Mouse (Mus musculus): ENCODE measurements around the gene Dab1.

The Dab1 gene

DNA sequence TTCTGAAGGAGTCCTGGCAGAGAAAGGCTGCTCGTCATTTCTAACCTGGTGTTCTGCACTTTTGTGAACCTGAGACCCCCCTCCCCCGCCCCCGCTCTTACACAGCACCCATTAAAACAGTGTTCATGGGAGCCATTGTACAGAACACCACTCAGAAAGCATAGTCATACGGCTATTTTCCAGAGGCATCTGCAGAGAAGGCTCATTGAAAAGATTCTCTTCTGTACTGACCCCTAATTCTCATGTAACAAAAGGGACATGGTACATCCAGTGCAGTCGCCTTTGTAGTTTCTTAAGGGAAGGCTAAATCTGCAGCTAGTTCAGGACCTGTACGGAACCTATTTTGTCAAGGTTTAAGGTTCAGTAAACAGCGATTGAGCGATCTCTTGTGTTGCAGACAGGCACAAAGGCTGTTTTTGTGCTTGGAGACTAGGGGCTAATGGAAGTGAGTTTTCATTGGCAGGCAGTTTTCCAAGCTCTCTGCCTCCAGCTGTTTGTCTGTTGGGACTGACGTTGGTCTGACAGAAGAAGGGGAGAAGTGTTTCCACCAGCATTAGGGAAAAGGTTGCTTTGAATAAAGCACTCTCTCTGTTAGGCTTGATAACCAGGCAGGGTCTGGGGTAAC lies 780.1 kb downstream of the Dab1 start:
- peak; percentile 44 for DNase-seq

DNA sequence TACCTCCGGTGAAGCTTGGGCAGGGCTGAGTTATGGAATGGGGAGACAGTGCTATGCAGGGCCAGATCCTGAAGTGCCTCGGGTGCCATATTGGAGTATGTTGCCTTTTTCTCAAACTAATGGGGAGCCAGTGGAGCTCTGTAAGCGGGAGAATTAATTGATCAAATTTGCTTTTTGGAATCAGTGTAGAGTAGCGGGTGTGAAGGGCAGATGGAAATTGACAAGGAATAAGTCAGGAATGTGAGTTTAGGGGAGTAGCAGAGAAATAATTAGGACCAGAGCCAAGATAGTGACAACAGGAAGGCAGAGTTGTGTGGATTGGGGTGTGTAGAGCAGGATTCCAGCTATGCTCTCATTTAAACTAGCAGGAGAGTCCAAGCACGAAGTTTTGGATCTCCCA lies 784.9 kb downstream of the Dab1 start:
- DNase-seq: no peak

DNA sequence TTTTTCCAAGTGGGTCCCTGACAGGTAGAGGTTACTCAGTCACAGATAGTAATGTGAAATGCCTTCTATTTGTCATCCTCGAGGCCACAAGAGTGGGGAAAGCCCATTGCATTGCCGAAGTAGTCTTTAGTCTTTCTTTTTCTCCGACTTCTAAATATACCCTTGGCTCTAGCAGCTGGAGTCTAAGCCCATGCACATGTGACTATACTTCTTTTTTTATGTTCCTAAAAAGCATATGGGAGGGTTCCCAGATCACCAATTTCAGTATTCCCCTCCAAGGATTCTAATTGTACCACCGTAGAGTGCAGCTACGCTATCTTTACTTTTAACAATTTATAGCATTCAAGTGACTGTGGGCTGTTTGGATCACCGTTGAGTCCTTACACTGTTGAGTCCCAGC lies 791.8 kb downstream of the Dab1 start:
- no peak for DNase-seq

DNA sequence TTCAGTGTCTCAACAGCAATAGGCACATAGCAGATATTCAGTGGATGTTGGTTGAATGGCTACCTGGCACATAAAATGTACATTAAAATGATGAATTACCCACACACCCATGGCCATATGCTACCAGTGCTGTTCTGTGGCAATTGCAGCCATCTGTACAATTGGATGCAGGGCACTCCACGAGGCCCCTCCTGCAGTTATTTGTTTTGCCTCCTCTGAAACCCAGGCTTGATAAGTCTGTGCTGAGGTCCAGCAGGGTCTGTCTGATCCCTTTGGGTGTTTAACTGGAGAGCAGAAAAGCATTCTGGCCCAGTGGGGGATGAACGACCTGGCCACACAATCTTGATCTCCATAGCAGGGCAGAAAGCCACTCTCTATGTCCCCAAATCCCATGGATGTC lies 796.3 kb downstream of the Dab1 start:
- DNase-seq: no peak

DNA sequence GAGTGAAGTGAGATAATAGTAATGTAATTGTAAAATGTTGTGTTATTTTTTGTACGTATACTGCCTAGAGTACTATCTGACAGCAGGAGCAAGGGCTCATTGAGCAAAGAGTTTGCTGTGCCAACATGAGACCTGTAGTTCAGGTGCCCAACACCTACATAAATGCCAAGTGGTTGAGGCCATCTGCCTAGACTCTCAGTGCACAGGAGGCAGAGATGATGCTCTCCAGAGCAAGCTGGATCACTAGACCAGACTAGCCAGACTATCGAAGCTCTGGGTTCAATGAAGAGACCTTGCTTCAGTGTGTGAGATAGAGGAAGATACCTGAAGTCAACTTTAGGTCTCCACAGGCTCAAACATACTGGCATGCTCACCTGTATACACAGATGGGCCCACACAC lies 799.2 kb downstream of the Dab1 start:
- DNase-seq: no peak

DNA sequence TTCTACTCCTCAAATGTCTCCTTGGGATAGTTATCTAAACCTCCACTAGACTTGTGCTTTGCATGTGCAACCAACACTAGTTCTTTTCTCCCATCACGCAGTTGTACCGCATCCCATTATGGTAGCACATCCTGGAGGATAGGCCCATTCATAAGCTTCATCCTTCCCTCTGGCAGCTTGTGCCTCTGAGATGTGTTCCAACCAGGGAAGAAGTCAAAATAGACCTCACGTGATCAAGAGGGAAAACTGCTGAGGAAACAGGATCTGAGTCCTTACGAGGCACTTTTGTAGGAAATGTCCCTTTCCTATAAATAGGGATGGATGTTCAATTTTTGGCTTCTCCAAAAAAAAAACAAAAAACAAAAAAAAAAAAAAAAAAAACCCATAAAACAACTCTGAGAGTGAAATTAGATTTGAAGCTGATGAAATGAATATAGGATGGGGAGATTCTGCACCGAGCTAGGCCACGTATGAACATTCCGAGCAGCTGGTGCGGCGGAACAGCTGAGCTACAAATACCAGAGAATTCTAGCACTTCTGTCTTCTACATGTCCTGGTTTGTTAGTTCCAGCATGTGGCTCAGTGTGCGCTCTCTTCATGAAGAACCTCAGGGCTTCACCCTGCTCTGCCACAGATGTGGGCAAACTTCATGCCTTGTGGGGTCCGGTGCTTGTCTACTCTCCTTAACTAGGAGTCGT lies 802.0 kb downstream of the Dab1 start:
- DNase-seq: no peak

DNA sequence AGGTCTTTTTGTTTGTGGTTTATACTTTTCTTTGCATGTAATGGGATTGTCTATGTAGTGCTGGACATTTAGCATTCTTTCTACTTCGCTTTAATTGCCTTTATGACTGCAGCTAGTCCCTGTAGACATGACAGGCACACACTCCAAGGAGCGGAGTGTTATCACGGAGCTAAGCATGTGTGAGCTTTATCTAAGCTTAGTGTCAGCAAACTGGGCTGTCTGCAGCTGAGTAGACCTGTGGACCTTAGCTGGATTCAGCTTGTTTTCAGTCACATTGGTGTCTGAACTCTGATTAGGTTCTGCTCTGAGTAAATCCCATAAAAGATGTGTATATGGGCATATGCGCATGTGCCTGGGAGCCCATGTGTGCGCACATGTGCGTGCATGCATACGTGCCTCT lies 810.0 kb downstream of the Dab1 start:
- DNase-seq: no peak

DNA sequence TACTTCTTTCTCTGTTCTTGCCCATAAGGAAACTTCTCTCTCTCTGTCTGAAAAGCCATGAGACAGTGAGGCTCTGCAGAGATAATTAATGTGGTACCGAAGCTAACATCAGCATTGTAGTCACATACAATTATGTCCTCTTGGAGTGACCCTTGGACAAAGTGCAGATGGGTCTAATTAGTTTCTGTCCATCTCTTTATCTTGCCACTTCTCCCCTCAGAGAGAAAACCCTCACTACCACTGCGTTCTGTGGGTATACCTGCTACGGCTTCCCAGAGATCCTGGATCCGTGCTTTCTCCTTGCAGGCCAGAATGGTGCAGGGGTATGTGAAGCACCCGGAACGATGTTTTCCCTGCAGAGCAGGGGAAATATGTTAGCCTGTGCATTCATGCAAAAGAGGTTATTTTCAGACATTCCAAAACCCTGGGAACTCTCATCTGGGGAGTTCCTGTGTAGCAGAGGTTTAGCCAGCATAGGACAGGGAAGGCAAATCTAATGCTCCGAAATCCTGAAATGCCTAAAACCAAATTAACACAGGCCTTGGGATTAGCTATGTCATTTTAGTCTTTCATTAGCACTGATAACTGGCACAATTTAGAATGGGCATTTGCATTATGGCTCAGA lies 812.2 kb downstream of the Dab1 start:
- no peak for DNase-seq

DNA sequence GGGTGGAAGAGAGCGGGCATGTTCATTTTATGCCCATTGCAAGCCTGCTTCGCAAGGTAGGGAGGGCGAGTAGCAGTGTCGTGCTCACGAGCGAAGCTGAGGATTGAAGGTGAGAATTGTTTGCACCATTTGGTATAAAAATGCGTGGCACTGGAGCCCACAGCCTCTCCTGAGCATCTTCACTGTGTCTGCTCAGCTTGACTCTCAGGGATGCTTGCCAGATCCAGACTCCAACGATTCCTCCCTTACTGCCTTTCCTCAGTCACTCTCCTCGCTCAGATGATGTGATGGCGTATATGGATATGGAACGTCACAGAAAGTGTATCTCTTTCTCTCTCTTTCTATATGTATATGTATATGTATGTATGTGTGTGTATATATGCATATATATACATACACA lies 813.0 kb downstream of the Dab1 start:
- DNase-seq: no peak

DNA sequence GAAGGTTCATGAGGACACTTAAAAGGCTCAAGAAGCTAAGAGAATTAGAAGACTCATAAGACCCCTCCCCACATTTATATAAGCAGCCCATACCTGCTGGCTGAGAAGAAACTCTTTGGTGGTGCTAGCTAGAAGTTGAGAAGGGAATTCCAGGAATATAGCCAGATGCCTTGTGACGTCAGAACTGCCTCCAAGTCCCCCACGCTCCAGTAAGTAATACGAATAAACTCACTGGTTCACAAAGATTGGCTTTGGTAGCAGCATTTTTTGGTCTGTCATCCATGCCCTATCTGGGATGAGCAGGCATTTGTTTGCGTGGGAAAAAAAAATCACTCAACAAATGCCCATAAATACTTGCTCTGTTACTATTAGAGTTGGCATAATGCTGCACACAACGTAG lies 816.6 kb downstream of the Dab1 start:
- no peak for DNase-seq

DNA sequence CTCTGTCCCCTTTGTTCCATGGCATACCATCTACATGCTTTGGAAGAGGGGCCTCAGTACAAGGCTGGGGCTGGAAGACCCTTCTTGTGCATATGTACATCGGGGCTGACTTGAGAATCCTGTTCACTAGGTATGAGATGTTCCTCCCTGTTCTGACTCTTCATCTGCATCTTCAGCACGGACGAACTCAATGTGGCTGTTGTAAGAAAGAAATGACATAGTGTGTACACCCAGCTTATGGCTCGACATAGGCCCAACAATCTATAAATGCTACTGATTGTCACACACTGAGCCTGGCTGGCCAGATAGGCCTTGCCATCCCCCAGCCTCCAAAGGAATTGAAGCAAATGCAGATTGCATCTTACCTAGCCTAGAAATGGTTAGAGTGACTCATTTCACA lies 817.3 kb downstream of the Dab1 start:
- DNase-seq: no peak

DNA sequence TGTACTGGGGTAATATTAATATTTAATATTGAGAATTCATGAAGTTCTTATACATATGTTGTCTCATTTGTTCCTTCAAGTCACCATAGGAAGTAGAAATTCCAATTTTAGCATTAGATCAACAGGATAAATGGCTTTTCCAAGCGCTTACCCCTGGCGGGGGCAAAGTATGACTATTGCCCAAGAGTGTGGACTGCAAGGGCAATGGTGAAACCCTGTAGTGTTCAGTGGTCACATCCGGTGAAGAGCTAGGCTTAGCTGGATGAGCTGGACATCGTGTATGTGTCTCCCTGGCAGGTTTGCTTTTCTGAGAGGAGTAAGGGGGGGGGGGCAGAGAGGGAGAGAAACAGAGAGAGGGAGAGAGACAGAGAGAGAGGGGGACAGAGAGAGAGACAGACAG lies 819.6 kb downstream of the Dab1 start:
- no peak for DNase-seq

DNA sequence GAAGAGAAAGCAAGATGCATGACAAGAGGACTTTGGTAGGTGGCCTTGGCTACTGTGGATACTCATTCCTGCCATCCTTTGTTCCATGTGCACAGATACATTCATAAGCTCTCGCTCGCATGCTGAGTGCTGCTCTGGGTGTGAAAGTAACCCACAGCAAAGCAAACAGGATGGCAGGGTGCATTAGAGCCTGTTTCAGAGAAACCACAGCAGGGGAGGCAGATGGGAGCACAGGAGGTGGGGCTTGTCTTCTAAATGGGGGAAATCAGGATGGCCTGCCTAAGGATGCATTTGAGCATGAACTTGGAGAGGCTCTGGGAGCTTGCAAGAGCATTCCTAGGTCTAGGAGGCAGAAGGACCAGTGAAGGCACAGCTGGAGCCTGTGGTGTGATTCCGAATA lies 820.5 kb downstream of the Dab1 start:
- DNase-seq: no peak

DNA sequence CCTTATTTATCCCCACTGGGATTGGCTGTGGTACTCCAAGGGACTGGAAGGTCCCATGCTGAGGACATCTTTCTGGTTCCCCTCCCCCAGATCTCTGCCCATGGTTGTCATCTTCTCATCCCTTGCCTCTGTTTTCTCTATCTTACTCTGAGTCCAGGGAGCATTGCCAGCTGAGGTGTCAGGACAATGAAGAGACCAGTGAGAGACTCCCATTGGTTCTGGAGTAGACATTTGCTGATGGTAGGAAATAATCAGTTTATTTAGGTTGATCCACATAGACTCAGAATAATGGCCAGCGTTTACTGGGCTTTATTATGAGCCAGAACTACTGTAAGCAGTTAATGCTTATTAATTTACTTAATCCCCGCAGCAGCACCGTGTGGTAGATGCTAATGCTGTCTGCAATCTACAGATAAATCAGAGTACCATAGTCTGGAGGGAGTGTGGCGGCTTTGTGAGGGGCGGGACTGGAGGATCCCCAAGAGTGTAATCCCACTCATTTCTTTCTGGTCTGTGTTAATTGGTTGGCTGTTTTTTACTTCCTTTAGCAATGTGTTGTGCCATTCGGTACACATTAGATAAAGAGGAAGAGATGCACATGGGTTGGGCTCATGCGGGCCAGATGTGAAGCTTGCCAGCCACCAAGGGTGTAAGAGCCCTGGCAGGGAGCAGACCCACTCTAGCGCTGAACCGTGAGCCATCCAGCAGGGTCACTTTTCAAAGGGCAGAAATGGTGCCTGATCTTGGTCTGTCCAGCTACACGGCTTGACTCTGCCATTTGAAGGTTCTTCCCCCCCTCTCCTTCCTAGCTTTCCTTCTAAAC lies 824.0 kb downstream of the Dab1 start:
- no peak for DNase-seq

DNA sequence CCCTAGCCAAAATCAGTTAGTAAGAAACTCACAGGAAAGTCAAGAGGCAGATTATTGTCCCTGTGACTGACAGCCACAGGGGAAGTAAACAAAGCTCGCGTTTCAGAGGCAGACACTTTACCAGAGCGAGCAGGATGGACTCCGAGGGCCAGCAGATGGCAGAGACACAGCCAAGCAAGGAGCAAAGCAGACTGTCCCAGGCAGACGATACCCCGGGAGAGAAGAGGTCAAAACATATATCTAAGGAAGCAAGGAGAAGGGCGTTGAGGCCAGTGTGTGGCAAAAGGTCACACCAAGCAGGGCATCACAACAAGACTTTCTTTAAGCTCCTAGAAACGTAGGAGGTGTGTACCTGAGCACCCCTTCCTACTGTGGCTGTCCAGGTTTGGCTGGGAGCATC lies 824.6 kb downstream of the Dab1 start:
- no peak for DNase-seq

DNA sequence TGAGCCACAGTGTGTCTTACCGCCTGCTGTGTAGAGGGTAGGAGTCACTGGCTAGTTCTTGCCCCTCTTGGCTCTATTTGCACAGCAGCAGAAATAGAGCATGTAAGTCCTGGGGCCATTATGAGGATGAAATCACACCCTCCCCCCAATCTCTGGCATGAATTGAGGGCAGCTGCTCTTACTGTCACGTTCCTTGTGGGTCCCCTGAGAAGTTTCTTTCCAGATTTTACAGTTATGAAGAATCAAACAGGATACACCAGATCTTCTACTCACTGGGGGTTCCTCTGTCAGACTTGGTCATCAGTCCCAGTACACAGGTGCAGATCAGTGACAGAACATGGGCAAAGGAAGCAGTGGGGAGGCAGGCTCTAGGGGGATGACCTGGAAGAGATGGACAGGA lies 825.8 kb downstream of the Dab1 start:
- DNase-seq: no peak

DNA sequence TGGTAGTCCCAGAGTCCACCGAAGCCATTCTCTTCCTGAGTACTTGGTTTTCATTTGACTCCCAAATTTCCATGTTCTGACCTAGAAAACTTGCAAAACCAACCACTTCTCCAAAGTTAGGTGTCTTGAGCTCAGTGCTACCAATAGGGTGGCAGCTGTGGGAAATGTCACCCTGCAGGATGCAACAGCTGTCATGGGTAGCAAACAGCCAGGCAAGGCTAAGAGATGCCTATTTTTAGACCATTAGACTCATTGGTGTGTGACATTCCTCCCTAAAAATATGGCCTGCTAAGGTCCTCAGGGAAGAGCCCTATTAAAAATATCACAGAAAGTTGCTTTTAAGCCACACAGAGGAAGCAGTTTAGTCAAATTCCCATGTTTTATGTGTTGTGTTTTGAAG lies 829.0 kb downstream of the Dab1 start:
- DNase-seq: no peak

DNA sequence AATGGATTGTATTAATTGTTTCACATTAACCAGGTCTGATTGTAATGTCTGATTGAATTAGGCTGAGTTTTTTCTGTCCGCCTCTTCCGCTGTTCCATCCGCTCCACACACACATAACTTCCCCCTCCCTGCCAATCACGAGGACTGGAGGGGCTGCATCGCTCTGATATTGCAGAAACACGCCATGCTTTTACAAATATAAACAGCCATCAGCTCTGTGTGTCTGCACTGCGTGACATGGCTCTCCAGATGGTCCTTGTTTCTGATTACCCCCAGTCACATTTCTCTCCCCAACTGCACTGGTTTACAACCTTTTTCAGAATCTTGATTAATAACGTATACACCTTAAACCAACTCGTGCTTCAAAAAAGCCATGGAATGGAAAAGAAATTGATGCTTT lies 831.5 kb downstream of the Dab1 start:
- no peak for DNase-seq

DNA sequence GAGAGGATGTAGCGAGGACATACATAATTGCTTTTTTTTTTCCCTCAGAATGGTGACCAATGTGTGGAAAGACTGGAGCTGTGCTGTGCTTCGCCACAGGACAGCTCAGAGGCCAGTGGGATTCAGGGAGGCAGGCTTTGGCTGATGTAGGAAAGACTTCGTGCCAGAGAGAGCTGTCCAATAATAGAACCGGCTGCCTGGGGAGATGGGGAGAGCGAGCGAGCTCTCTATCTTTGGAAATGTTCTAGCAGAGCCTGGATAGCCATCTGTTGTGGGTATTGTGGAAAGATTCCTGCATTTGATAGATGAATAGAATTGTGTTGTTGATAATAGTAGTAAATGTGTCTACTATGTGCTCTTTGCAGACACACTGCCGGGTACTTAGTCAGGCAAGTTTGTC lies 833.4 kb downstream of the Dab1 start:
- DNase-seq: no peak

DNA sequence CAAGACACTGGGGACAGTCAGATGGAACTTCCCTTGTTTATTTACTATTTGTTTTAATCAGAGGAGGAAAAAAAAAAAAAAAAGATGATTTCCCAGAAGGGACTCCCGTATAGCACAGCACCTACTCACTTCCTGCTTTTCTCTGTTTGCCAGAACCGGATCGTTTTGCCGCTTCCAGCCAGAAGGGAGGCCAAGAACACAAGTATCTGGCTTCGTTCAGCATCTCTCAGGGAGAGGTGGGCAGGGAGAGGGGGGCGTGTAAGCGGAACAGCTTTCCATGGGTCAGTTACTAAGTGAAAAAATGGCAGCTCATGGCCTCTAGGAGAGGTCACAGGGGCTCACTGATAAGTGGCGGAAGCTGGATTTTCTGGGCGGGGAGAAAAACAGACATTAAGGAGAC lies 836.0 kb downstream of the Dab1 start:
- no peak for DNase-seq

DNA sequence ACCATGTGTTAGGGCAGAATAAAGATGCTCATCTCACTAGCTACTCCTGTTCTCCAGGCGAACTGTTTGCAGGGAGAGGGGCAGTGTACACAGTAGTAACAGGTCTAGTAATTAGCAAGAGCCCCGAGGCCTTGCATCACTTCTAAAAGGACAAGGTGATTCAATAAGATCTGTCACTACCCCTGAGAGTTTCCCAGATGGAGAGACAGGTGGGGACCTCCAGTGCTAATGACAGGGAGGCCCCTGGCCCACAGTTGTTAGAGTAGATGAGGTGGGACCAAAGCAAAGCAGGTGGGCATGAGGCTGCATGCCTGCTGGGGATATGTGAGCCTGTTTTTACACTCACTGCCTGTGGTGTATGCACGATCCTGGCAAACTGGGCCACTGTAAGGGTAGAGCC lies 836.6 kb downstream of the Dab1 start:
- DNase-seq: no peak

DNA sequence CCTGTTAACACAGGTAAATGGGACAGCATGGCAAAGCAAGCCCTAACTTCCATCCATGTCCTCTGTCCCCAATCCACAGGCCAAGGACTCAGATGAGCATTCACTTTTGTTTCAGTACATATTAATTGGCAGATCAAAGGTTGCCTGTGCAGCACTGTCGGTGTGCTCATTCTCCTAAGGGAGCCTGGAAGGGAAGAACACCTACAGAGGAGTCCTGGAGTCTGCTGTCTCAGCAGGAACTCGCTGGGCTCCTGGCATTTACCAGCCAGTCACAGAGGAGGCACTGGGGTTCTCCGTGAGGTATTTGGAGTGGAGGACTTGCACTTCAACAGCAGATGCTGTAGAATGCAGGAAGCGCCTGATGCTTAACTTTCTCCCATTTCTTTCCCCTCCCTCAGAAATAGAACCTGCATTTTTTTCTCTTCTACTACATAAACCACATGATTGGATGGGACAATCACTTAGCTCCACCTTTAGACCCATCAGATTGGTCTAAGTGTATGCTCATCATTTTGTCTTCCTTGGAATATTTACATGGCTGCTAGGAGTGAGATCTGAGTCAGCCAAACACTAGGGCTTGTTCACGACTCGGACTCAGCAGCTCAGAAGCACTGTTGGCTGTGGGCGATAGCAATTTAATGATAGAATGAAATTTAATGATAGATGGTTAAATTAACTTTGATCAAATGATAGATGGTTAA lies 837.2 kb downstream of the Dab1 start:
- no peak for DNase-seq

DNA sequence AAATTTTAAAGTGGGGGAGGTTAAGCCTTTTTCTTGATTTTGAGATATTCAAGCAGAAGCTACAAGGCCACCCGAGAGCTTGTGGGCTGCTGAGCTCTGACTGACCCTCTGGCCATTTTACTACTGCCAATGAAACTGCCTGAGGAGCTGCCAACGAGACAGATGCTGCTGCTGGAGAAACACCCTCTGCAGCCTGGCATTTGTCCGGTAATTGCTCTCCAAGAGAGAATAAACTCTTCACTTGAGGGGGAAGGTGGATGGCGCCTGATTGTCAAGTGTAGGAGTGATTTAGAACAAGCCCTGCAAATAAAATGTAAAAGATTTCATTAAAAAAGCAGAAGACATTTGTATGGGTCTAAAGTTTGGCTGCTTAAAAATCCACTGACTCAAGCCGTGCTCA lies 839.6 kb downstream of the Dab1 start:
- no peak for DNase-seq

Data from embryo, embryonic 11 days (tissue).